Mouse (Mus musculus) mouse embryonic stem cell (cell line): ENCODE results near the gene Rpgrip1l.

Experiments
- in situ Hi-C, 2 experiments: fragments of 300-500 bp; cut with MboI; formaldehyde crosslinking; loops; 1 replicate in 1 of 2; 3 replicates in 1 of 2; pipeline ENCODE4 v1.14.3; 2019 to 2020; ENCODE audit warnings: low sequenced_read_pairs in 2 of 2, low pct_unique_long_range_greater_than_20kb in 1 of 2, mixed read lengths in 1 of 2; ENCODE audit not compliant: unreplicated experiment in 1 of 2

Gene Rpgrip1l

GRCm38 (mm10) chr8:91283815-91284214, 29.2 kb downstream of the Rpgrip1l start:
- in situ Hi-C loops = no loop called here

GRCm38 (mm10) chr8:91282655-91283054, 30.4 kb downstream of the Rpgrip1l start:
- in situ Hi-C loops = no loop called here

GRCm38 (mm10) chr8:91281545-91281944, 31.5 kb downstream of the Rpgrip1l start:
- in situ Hi-C loops = no loop called here

GRCm38 (mm10) chr8:91280467-91281212, 32.4 kb downstream of the Rpgrip1l start:
- in situ Hi-C loops = no loop called here

GRCm38 (mm10) chr8:91278060-91278459, 35.0 kb downstream of the Rpgrip1l start:
- in situ Hi-C loops = no loop called here

- in situ Hi-C loops = no loop called here
These were observed 36.7 kb downstream of the Rpgrip1l start for GRCm38 (mm10) chr8:91276337-91276736.

- in situ Hi-C loops = no loop called here
These were observed 39.6 kb downstream of the Rpgrip1l start for GRCm38 (mm10) chr8:91273493-91273892.

GRCm38 (mm10) chr8:91269374-91269958, 43.6 kb downstream of the Rpgrip1l start:
- in situ Hi-C loops = no loop called here

GRCm38 (mm10) chr8:91264564-91264963, 48.5 kb downstream of the Rpgrip1l start:
- in situ Hi-C loops = no loop called here

- in situ Hi-C loops = no loop called here
These were observed 49.1 kb downstream of the Rpgrip1l start for GRCm38 (mm10) chr8:91263939-91264338.

GRCm38 (mm10) chr8:91261598-91261997, 51.5 kb downstream of the Rpgrip1l start:
- in situ Hi-C loops = no loop called here

- in situ Hi-C loops = no loop called here
These were observed 62.1 kb downstream of the Rpgrip1l start for GRCm38 (mm10) chr8:91250966-91251365.

- in situ Hi-C loops = no loop called here
These were observed 63.1 kb downstream of the Rpgrip1l start for GRCm38 (mm10) chr8:91249758-91250466.

- in situ Hi-C loops = no loop called here
These were observed 67.1 kb downstream of the Rpgrip1l start for GRCm38 (mm10) chr8:91245821-91246454.

- in situ Hi-C loops = no loop called here
These were observed 70.3 kb downstream of the Rpgrip1l start for GRCm38 (mm10) chr8:91242721-91243120.

GRCm38 (mm10) chr8:91241873-91242519, 71.1 kb downstream of the Rpgrip1l start:
- in situ Hi-C loops = no loop called here

- in situ Hi-C loops = no loop called here
These were observed 71.7 kb downstream of the Rpgrip1l start for GRCm38 (mm10) chr8:91241371-91241770.

GRCm38 (mm10) chr8:91237191-91237590, 75.9 kb downstream of the Rpgrip1l start:
- in situ Hi-C loops = no loop called here

- in situ Hi-C loops = no loop called here
These were observed 79.0 kb downstream of the Rpgrip1l start for GRCm38 (mm10) chr8:91234097-91234496.
